Mouse (Mus musculus) ovary, adult 10 weeks (tissue): ENCODE data around the gene Gpx8. TPM values are rescaled to one million over a fixed set of nuclear protein-coding genes. Genes with fewer than 3 reads are reported as not detected.

Source experiments
- polyA plus RNA-seq: library from polyadenylated mRNA; stranded (reverse); fragments of 350-450 nt; fragmentation: Illumina TruSeq; extraction: RNeasy Lipid Tissue Mini Kit (QIAGEN cat#74804); gene quantifications from one replicate; pipeline ENCODE4 v1.2.3, GENCODE M21; 2014

The Gpx8 gene
- polyA plus RNA-seq, result 285 TPM

DNA sequence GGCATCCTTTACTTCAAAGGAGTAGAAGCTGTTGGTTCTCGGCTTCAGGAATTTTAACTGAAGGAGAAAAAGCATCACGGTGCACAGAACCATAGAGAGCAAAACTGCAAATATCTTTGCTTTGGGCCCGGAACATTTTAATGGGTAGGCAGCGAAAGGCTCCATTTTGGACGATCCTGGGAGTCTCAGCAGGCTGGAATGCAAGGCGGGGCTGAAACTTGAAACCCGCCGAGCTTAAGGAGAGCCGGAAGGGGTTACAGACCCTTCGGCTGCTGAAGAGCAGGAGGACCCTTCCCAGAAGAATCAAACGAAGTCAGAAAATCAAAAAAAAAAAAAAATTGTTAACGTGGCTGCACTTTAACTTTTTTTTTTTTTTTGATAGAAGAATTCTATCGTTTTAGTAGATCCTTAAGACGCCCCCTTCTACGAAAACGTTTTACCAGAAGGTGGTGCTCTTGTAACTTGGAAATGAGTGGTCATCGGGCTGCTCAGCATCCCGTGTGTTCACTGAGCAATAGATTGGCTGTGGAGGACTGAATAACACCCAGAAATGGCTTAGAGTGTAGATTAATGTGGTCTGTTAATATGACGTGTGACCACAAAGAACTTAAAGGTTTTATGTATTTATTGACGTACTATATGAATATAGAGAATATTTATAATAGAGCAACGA lies at the start of gene Gpx8:
Gene Gpx8, minus strand, starts transcription at position 200 of the 673 bp plus-strand sequence.

DNA sequence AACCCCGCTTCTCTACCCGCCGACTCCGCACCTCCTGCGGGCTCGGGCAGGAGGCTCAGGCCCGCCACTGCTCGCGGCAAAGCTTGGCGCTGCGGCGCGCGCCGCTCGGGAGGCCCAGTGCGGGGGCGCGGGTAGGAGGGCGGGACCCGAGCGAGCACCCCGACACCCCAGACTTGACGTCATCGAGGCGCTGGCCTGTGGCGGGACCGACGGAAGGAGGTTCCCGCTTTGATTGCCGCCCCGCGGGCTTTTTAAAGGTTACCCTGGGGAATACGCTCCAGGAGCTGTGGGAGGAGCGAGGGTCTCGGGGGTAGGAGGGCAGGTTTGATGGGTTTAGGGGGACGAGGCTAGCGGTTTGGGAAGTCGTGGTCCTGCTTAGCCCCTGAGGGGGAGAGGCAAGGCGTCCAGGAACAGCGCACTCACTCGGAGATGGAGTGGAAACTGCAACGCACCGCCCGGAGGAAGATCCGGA lies 11.2 kb downstream of the Gpx8 start, which contains the start of gene Cdc20b:
Gene Cdc20b, plus strand, starts transcription at position 162 of the 472 bp plus-strand sequence.

DNA sequence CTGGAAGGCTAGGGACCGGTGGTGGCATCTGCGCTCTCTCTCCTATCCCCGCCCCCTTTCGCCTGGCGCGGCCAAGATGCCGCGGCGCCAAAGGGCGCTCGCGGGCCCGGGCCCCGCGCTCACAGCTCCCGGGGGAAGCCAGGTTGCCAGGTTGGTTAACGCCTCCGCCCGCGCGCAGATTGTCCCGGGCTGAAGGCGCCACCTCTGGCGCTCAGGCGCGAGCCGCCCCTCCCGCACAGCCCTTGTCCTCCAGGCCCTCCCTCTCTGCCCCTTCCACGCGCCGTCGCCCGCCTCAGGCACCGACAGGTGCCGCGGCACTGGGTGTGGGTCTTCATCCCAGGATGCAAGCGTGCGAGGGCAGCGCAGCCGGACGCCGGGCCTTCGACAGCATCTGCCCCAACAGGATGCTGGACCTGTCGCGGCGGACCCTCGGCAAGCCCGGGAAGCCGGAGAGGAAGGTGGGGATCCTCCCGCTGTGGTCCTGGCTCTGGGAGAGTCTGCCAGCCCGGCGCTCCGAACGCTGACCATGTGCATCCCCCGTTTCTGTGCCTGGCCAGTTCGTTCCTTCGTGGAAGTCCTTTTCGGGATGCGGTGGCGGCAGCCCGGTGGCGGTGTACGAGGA lies 52.6 kb downstream of the Gpx8 start, which contains the start of gene Mcidas:
Gene Mcidas, plus strand, starts transcription at position 315 of the 622 bp plus-strand sequence.

Other genes starting within 250 kb of the Gpx8 start
- 56.3 TPM for gene Plpp1, start 245.6 kb downstream of the Gpx8 start, polyA plus RNA-seq
- 121 TPM for gene Mtrex, start 119.0 kb downstream of the Gpx8 start, polyA plus RNA-seq
- gene Dhx29, start 119.0 kb downstream of the Gpx8 start, polyA plus RNA-seq, result 39.4 TPM
- 3.0 TPM for gene Ccno, start 58.6 kb downstream of the Gpx8 start, polyA plus RNA-seq
- gene Mcidas, start 52.6 kb downstream of the Gpx8 start, polyA plus RNA-seq, result not detected
- gene Cdc20b, start 11.3 kb downstream of the Gpx8 start, polyA plus RNA-seq, result not detected
- 1.8 TPM for gene Gzma, start 54.6 kb upstream of the Gpx8 start, polyA plus RNA-seq
- gene Esm1, start 163.2 kb upstream of the Gpx8 start, polyA plus RNA-seq, result 2.5 TPM
- gene Gzmk, start 179.5 kb upstream of the Gpx8 start, polyA plus RNA-seq, result not detected
- gene BC067074, start 246.7 kb upstream of the Gpx8 start, polyA plus RNA-seq, result 5.9 TPM